ENCODE assay signal across 38 mouse cellular contexts in the genomic region with DNA sequence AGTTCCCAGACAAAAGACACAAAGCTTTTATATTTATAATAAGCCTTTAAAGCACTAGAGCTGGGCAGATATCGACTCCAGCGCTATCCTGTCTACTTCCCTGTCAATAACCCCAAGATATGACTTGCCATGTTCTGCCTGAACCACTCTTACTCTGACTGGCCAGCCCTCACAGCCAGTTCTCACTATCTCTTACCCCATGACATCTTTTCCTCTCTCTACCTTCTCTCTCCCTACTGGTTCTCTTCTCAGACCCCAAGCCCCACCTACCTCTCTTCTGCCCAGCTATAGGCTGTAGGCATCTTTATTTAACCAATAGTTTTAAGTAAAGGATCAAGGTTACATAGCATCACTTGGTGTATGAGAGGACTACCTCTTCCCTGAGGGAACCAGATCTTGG. TPM values are rescaled to one million over a fixed set of nuclear protein-coding genes. Genes with fewer than 3 reads are reported as not detected.
"Had no signal": no experiment of that assay in that cellular context is flagged by ENCODE, and none has a peak within 500 bp of the region (broad histone marks: within the 10 kb centered on the region; RNA-seq: fewer than 3 reads in every experiment).

No protein-coding gene starts in this region.

- H3K27ac ChIP-seq: gastrocnemius, adult 2 months; heart, embryonic 10.5 days; hindbrain, embryonic 10.5 days; hindbrain, embryonic 12.5 days; hindbrain, embryonic 14.5 days; intestine, embryonic 15.5 days; layer of hippocampus, adult 2 months; left cerebral cortex, adult 2 months; limb, embryonic 10.5 days; limb, embryonic 12.5 days; liver, embryonic 13.5 days had no signal

- H3K27me3 ChIP-seq: heart, embryonic 12.5 days; hindbrain, embryonic 12.5 days; intestine, embryonic 15.5 days; limb, embryonic 12.5 days; liver, embryonic 13.5 days had no signal

- H3K4me1 ChIP-seq: heart, embryonic 10.5 days; heart, embryonic 12.5 days; hindbrain, embryonic 10.5 days; hindbrain, embryonic 12.5 days; intestine, embryonic 15.5 days; limb, embryonic 10.5 days; limb, embryonic 12.5 days; liver, embryonic 13.5 days had no signal

- H3K4me3 ChIP-seq: gastrocnemius, adult 2 months; heart, embryonic 10.5 days; heart, embryonic 12.5 days; hindbrain, embryonic 10.5 days; hindbrain, embryonic 12.5 days; intestine, embryonic 15.5 days; layer of hippocampus, adult 2 months; left cerebral cortex, adult 2 months; limb, embryonic 10.5 days; limb, embryonic 12.5 days; liver, embryonic 13.5 days had no signal

- H3K36me3 ChIP-seq: heart, embryonic 10.5 days; heart, embryonic 12.5 days; hindbrain, embryonic 10.5 days; hindbrain, embryonic 12.5 days; intestine, embryonic 15.5 days; limb, embryonic 10.5 days; limb, embryonic 12.5 days; liver, embryonic 13.5 days had no signal

- H3K4me2 ChIP-seq: heart, embryonic 12.5 days; hindbrain, embryonic 12.5 days; hindbrain, embryonic 14.5 days; intestine, embryonic 15.5 days; limb, embryonic 12.5 days; liver, embryonic 13.5 days had no signal

- H3K9ac ChIP-seq: heart, embryonic 12.5 days; hindbrain, embryonic 12.5 days; hindbrain, embryonic 14.5 days; intestine, embryonic 15.5 days; limb, embryonic 12.5 days; liver, embryonic 13.5 days had no signal

- ATAC-seq: hindbrain, embryonic 16.5 days; inflammation-experienced regulatory T-cells, adult 6 months; intestine, embryonic 15.5 days; intestine, postnatal 0 days had no signal

- H3K9me3 ChIP-seq: heart, embryonic 10.5 days; heart, embryonic 12.5 days; hindbrain, embryonic 10.5 days; hindbrain, embryonic 12.5 days; intestine, embryonic 15.5 days; limb, embryonic 10.5 days; limb, embryonic 12.5 days; liver, embryonic 13.5 days had no signal

- DNase-seq: gastrocnemius, adult 2 months; gastrocnemius, postnatal 10 days; gastrocnemius, postnatal 25 days; heart, adult 18-20 months; heart, postnatal 10 days; heart, postnatal 4 days; kidney, adult 18-20 months; kidney, adult 8-10 months; kidney, postnatal 10 days; kidney, postnatal 25 days; kidney, postnatal 4 days; liver, embryonic 13.5 days had no signal

RNA-seq across cellular contexts. Expression of a gene that starts 6.3 kb away (rescaled TPM):
- total RNA-seq: gastrocnemius, adult 2 months; gastrocnemius, postnatal 25 days; gastrocnemius, postnatal 4 days; heart, adult 18-20 months; heart, adult 8-10 months; heart, postnatal 10 days; heart, postnatal 25 days; heart, postnatal 4 days; layer of hippocampus, adult 2 months; layer of hippocampus, postnatal 10 days; layer of hippocampus, postnatal 25 days; left cerebral cortex, adult 2 months; left cerebral cortex, postnatal 14 days; left cerebral cortex, postnatal 36 days; liver, adult 2 months had no signal
- polyA plus RNA-seq: heart, embryonic 10.5 days; heart, embryonic 14.5 days; hindbrain, embryonic 10.5 days; hindbrain, embryonic 12.5 days; hindbrain, embryonic 14.5 days; hindbrain, embryonic 16.5 days; inflammation-experienced regulatory T-cells, adult 6 months; intestine, postnatal 0 days; kidney, embryonic 14.5 days; kidney, embryonic 16.5 days; limb, embryonic 10.5 days; limb, embryonic 12.5 days; liver, adult 2 months had no signal

RNA-seq across cellular contexts. Expression of a gene that starts 10.8 kb away (rescaled TPM):
- total RNA-seq: heart, adult 18-20 months; heart, adult 8-10 months; layer of hippocampus, postnatal 10 days; layer of hippocampus, postnatal 25 days; left cerebral cortex, adult 2 months; left cerebral cortex, postnatal 14 days; left cerebral cortex, postnatal 36 days; liver, adult 2 months had no signal
- polyA plus RNA-seq: heart, embryonic 12.5 days; heart, embryonic 14.5 days; hindbrain, embryonic 10.5 days; hindbrain, embryonic 12.5 days; hindbrain, embryonic 14.5 days; limb, embryonic 10.5 days; limb, embryonic 12.5 days; liver, adult 2 months had no signal

RNA-seq across cellular contexts. Expression of a gene that starts 26.0 kb away (rescaled TPM):
- total RNA-seq: gastrocnemius, adult 2 months; gastrocnemius, postnatal 10 days; gastrocnemius, postnatal 25 days; gastrocnemius, postnatal 4 days; heart, adult 18-20 months; heart, adult 8-10 months; heart, postnatal 10 days; heart, postnatal 25 days; heart, postnatal 4 days; layer of hippocampus, adult 2 months; layer of hippocampus, postnatal 10 days; layer of hippocampus, postnatal 25 days; left cerebral cortex, adult 2 months; left cerebral cortex, postnatal 14 days; left cerebral cortex, postnatal 36 days; liver, adult 2 months had no signal
- polyA plus RNA-seq: heart, embryonic 10.5 days; heart, embryonic 12.5 days; heart, embryonic 14.5 days; heart, embryonic 16.5 days; hindbrain, embryonic 10.5 days; hindbrain, embryonic 12.5 days; hindbrain, embryonic 14.5 days; hindbrain, embryonic 16.5 days; inflammation-experienced regulatory T-cells, adult 6 months; intestine, embryonic 15.5 days; intestine, postnatal 0 days; kidney, embryonic 14.5 days; kidney, embryonic 16.5 days; limb, embryonic 10.5 days; limb, embryonic 12.5 days; limb, embryonic 14.5 days; liver, adult 2 months; liver, embryonic 13.5 days had no signal

RNA-seq across cellular contexts. Expression of a gene that starts 56.6 kb away (rescaled TPM):
- total RNA-seq: gastrocnemius, adult 2 months; gastrocnemius, postnatal 10 days; gastrocnemius, postnatal 25 days; gastrocnemius, postnatal 4 days; heart, adult 18-20 months; heart, adult 8-10 months; heart, postnatal 10 days; heart, postnatal 25 days; heart, postnatal 4 days; layer of hippocampus, adult 2 months; layer of hippocampus, postnatal 10 days; layer of hippocampus, postnatal 25 days; left cerebral cortex, adult 2 months; left cerebral cortex, postnatal 14 days; left cerebral cortex, postnatal 36 days; liver, adult 2 months had no signal
- polyA plus RNA-seq: heart, embryonic 10.5 days; heart, embryonic 12.5 days; heart, embryonic 14.5 days; heart, embryonic 16.5 days; hindbrain, embryonic 10.5 days; hindbrain, embryonic 12.5 days; hindbrain, embryonic 14.5 days; hindbrain, embryonic 16.5 days; inflammation-experienced regulatory T-cells, adult 6 months; intestine, embryonic 15.5 days; intestine, postnatal 0 days; kidney, embryonic 14.5 days; kidney, embryonic 16.5 days; limb, embryonic 10.5 days; limb, embryonic 12.5 days; limb, embryonic 14.5 days; liver, adult 2 months; liver, embryonic 13.5 days had no signal
